Mouse (Mus musculus) ES-Bruce4 (cell line): ENCODE measurements around the gene Ubash3a.

Source experiments
- CTCF ChIP-seq: IDR thresholded peaks from one replicate; pipeline ENCODE4 v1.8.1; 2011; ENCODE audit warnings: low read depth, low read length
- EP300 ChIP-seq: IDR thresholded peaks from 2 replicates; pipeline ENCODE4 v1.6.1; 2011; ENCODE audit warnings: low read depth, low read length; ENCODE audit not compliant: insufficient read depth
- POLR2A ChIP-seq: IDR thresholded peaks from one replicate; pipeline ENCODE4 v1.8.1; 2011; ENCODE audit warnings: low read length; ENCODE audit not compliant: insufficient read depth

DNA sequence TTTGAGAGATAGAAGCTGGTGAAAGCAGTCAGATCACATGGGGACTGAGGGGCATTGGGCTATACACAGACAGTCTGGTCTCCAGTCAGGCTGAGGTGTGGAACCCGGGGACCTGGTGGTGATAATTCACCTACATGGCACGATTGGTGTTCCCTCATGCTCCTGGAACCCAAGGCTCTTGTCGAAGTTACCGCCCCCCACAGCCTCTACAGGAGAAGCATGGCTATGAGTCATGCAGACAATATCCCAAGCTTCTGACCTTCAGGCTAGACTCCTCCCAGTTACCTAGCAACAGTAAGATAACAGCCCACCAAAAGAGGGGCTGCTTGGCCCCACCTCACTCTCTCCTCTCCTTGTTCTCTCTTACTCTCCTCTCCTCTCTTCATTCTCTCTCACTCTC, 62.6 kb downstream of the Ubash3a start:
- TF ChIP-seq CTCF (no peak), POLR2A (no peak), EP300 (no peak)
